In the genomic region with DNA sequence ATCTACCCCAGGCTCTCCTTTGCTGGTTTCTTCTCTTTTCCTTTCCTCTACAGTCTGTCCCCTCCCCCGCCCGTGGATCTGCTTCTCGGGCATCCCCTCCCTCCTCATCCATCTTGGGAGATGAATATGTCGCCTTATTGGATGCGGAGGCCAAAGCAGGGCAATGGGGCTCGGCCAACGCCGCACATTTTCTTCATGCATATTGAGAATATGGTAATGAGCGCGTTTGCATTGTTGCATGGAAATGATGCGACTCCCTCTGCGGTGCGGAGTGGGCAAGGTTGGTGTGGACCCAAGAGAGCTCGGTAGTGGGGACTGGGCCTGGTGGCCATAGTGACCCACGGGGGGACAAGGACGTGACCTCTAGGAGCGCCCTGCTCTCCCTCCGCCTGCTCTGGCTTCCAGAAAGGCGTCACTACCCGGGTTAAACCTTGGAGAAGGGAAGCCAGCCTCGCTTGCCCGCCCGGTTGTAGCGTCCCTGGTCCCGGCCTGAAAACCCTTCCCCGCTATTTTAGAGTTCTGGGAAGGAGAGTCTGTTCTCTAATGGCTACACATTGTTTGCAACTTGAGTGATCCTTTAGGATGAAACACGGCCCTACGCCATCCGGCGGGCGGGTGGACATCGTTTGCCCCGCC, we compare ENCODE assay signal across 9 mouse cellular contexts. TPM values are rescaled to one million over a fixed set of nuclear protein-coding genes. Genes with fewer than 3 reads are reported as not detected.
DNase-seq lines count a peak whose midpoint lies in the region; ATAC-seq and TF ChIP-seq lines count a peak whose summit lies in the region.
"Had no signal": no experiment of that assay in that cellular context is flagged by ENCODE, and none has a peak within 500 bp of the region (broad histone marks: within the 10 kb centered on the region; RNA-seq: fewer than 3 reads in every experiment).

No protein-coding gene starts in this region.

- peak overlapping the region; percentile 38; the same call in 1 of the 2 replicates for H3K27ac ChIP-seq in hindbrain, postnatal 0 days

- peaks cover 81% of the 10 kb centered on the region for H3K9me3 ChIP-seq in G1E (replicated peaks)
- no peaks in the 10 kb centered on the region for H3K9me3 ChIP-seq in hindbrain, postnatal 0 days (ENCODE audit: low read length)

- ATAC-seq in G1E (ENCODE audit: extremely low read depth, insufficient number of reproducible peaks, low FRiP score, poor library complexity, severe bottlenecking): no peak
- ATAC-seq in hindbrain, postnatal 0 days: no peak

- no peak for TF ChIP-seq CTCF in G1E (IDR thresholded peaks at IDR 0.05; ENCODE audit: low read depth, low read length)
- no peak for TF ChIP-seq CTCF in hindbrain, postnatal 0 days (IDR thresholded peaks at IDR 0.05; ENCODE audit: low read depth)

- no peak overlapping the region for H3K9ac ChIP-seq in hindbrain, postnatal 0 days (replicated peaks; ENCODE audit: low read length)

- 8% methylated on average over 33 of the region's 33 CpGs for WGBS in hindbrain, postnatal 0 days

- no peaks in the 10 kb centered on the region for H3K36me3 ChIP-seq in G1E (replicated peaks)
- H3K36me3 ChIP-seq in hindbrain, postnatal 0 days (ENCODE audit: insufficient read depth, low read length): no peaks in the 10 kb centered on the region

- DNase-seq in G1E (ENCODE audit: low spot score) (no peak), liver (no peak)
- DNase-seq in embryo, embryonic 9.5 days (ENCODE audit: extremely low spot score): peak; percentile 59
- peak; percentile 9 for DNase-seq in hindbrain, postnatal 0 days (ENCODE audit: low spot score)
- DNase-seq in lung, postnatal 4 days: peak; percentile 28 to 36
- no peak for DNase-seq in left cerebral cortex, adult 11 months (ENCODE audit: low spot score)
- DNase-seq in urinary bladder, postnatal 36 days (ENCODE audit: low spot score in 2 of 2): no peak
- no peak for DNase-seq in right cerebral cortex, adult 18-20 months

- peak overlapping the region; percentile 13; the same call in 1 of the 2 replicates for H3K4me3 ChIP-seq in G1E (ENCODE audit: low read depth, low read length)
- 0 out of 2 replicates have a peak overlapping the region, but pooled peaks have one; percentile 4 for H3K4me3 ChIP-seq in hindbrain, postnatal 0 days (ENCODE audit: low read length)
- H3K4me3 ChIP-seq: myocyte had no signal

- 0 out of 2 replicates have a peak, but pooled peaks cover 3% of the 10 kb centered on the region for H3K27me3 ChIP-seq in G1E (ENCODE audit: insufficient read depth, low read length)
- peaks cover 44% of the 10 kb centered on the region for H3K27me3 ChIP-seq in hindbrain, postnatal 0 days (ENCODE audit: insufficient read depth, low read length)

- H3K4me1 ChIP-seq in G1E (ENCODE audit: insufficient read depth, low read depth, low read length): no peaks in the 10 kb centered on the region
- peaks cover 6% of the 10 kb centered on the region; the same call in 1 of the 2 replicates for H3K4me1 ChIP-seq in hindbrain, postnatal 0 days (ENCODE audit: insufficient read depth, low read length)

- peak overlapping the region; percentile 48 for H3K4me2 ChIP-seq in hindbrain, postnatal 0 days (ENCODE audit: low read depth, low read length)

RNA-seq across cellular contexts. Expression of a gene that starts 4.3 kb away (rescaled TPM):
- total RNA-seq in G1E (2014; fragmentation: Nextera tagmentation) (2.0 TPM in 1 of 2 replicates, not detected in the other), G1E (2017) (not detected in 2 replicates)
- polyA plus RNA-seq in G1E (2012): not detected in 2 replicates
- 17.1 and 22.9 TPM in 2 replicates for total RNA-seq in hindbrain, postnatal 0 days (2014; rRNA removed)
- polyA plus RNA-seq in hindbrain, postnatal 0 days (2015; fragmentation: Nextera tagmentation; extraction: Ambion mirVana): 11.3 and 11.7 TPM in 2 replicates

Comparison
In these comparisons a context has a peak if more than half of its experiments do, and no peak if none do; other contexts are left out.
1. DNase-seq: peak in embryo, embryonic 9.5 days (single experiment), hindbrain, postnatal 0 days (single experiment) and lung, postnatal 4 days (2 of 2); none in G1E (single experiment), left cerebral cortex, adult 11 months (single experiment), urinary bladder, postnatal 36 days (0 of 2), right cerebral cortex, adult 18-20 months (single experiment) and liver (single experiment).